Mouse (Mus musculus) MEL (cell line): ENCODE measurements around the gene Dnajc4. TPM values are rescaled to one million over a fixed set of nuclear protein-coding genes. Genes with fewer than 3 reads are reported as not detected.

Source experiments
- DNase-seq: peaks from one replicate; pipeline ENCODE4 v3.0.0; 2011; ENCODE audit warnings: low read depth, low spot score
- H3K27ac ChIP-seq: 2 replicates; pipeline ENCODE4 v1.5.1; 2012; ENCODE audit warnings: low read depth, mild to moderate bottlenecking, control low read depth, low read length, moderate library complexity; ENCODE audit not compliant: control insufficient read depth
- H3K27me3 ChIP-seq, 2 experiments: fragments of 150-350 bp in 1 of 2; sonication (generic) in 1 of 2; 2 replicates each; pipeline ENCODE4 v1.6.1; 2012; ENCODE audit warnings: low read length in 2 of 2, mild to moderate bottlenecking in 2 of 2, improper control_type of control experiment in 1 of 2, moderate library complexity in 1 of 2; ENCODE audit not compliant: insufficient read depth in 2 of 2, control insufficient read depth in 1 of 2
- H3K36me3 ChIP-seq, 2 experiments: 2 replicates each; pipeline ENCODE4 v1.6.1; 2012 to 2014; ENCODE audit warnings: low read length in 2 of 2, improper control_type of control experiment in 1 of 2, inconsistent platforms in 1 of 2, mild to moderate bottlenecking in 1 of 2; ENCODE audit not compliant: insufficient read depth in 2 of 2, control insufficient read depth in 1 of 2
- H3K4me1 ChIP-seq, 2 experiments: fragments of 150-350 bp in 1 of 2; sonication (generic) in 1 of 2; 2 replicates each; pipeline ENCODE4 v1.6.1; 2012; ENCODE audit warnings: low read length in 2 of 2, improper control_type of control experiment in 1 of 2, mild to moderate bottlenecking in 1 of 2; ENCODE audit not compliant: insufficient read depth in 2 of 2, control insufficient read depth in 1 of 2
- H3K4me3 ChIP-seq, 2 experiments: fragments of 150-350 bp in 1 of 2; sonication (generic) in 1 of 2; 2 replicates each; pipeline ENCODE4 v1.5.1; 2012; ENCODE audit warnings: low read depth in 2 of 2, low read length in 2 of 2, mild to moderate bottlenecking in 2 of 2, moderate library complexity in 2 of 2, control low read depth in 1 of 2, improper control_type of control experiment in 1 of 2; ENCODE audit not compliant: control insufficient read depth in 1 of 2, insufficient read depth in 1 of 2
- H3K79me2 ChIP-seq: 2 replicates; pipeline ENCODE4 v1.6.1; 2012; ENCODE audit warnings: mild to moderate bottlenecking, low read length, moderate library complexity; ENCODE audit not compliant: control insufficient read depth, poor library complexity, insufficient read depth
- H3K9ac ChIP-seq: 2 replicates; pipeline ENCODE4 v1.6.1; 2012; ENCODE audit warnings: low read depth, mild to moderate bottlenecking, control low read depth, low read length, moderate library complexity; ENCODE audit not compliant: control insufficient read depth, poor library complexity, severe bottlenecking
- H3K9me3 ChIP-seq: fragments of 150-350 bp; sonication (generic); replicated peaks from 2 replicates; pipeline ENCODE4 v1.6.1; 2012; ENCODE audit warnings: mild to moderate bottlenecking, low read length, improper control_type of control experiment, moderate library complexity; ENCODE audit not compliant: insufficient read depth
- CHD1 ChIP-seq: IDR thresholded peaks from 2 replicates; pipeline ENCODE4 v1.6.1; 2012; ENCODE audit warnings: low read depth, mild to moderate bottlenecking, inconsistent platforms, low read length, improper control_type of control experiment
- CHD2 ChIP-seq: IDR thresholded peaks from 2 replicates; pipeline ENCODE4 v1.6.1; 2011; ENCODE audit warnings: low read length, improper control_type of control experiment
- CTCF ChIP-seq, 3 experiments: IDR thresholded peaks in 2 of 3; conservative IDR thresholded peaks in 1 of 3; 2 replicates each; pipeline ENCODE4 v1.5.1; 2011 to 2012; ENCODE audit warnings: low read length in 3 of 3, low read depth in 2 of 3, mild to moderate bottlenecking in 2 of 3, improper control_type of control experiment in 1 of 3, inconsistent platforms in 1 of 3, mixed read lengths in 1 of 3, moderate library complexity in 1 of 3; ENCODE audit not compliant: control insufficient read depth in 1 of 3, insufficient read depth in 1 of 3, poor library complexity in 1 of 3, severe bottlenecking in 1 of 3
- E2F4 ChIP-seq: IDR thresholded peaks from 2 replicates; pipeline ENCODE4 v1.6.1; 2011; ENCODE audit warnings: low read depth, low read length, improper control_type of control experiment, borderline replicate concordance
- ELF1 ChIP-seq: IDR thresholded peaks from 2 replicates; pipeline ENCODE4 v1.6.1; 2014; ENCODE audit warnings: low read depth, mild to moderate bottlenecking, inconsistent platforms, low read length, improper control_type of control experiment, moderate library complexity
- ETS1 ChIP-seq: IDR thresholded peaks from 2 replicates; pipeline ENCODE4 v1.6.1; 2012; ENCODE audit warnings: low read depth, mild to moderate bottlenecking, inconsistent platforms, low read length, improper control_type of control experiment, moderate library complexity
- GABPA ChIP-seq: IDR thresholded peaks from 2 replicates; pipeline ENCODE4 v1.6.1; 2012; ENCODE audit warnings: low read depth, mild to moderate bottlenecking, inconsistent platforms, low read length, improper control_type of control experiment, moderate library complexity
- HCFC1 ChIP-seq: IDR thresholded peaks from 2 replicates; pipeline ENCODE4 v1.6.1; 2012; ENCODE audit warnings: low read depth, mild to moderate bottlenecking, inconsistent platforms, low read length, improper control_type of control experiment, moderate library complexity
- KAT2A ChIP-seq: conservative IDR thresholded peaks from 2 replicates; pipeline ENCODE4 v1.6.1; 2012; ENCODE audit warnings: low read depth, low read length, improper control_type of control experiment, inconsistent platforms
- MAX ChIP-seq: IDR thresholded peaks from 2 replicates; pipeline ENCODE4 v1.6.1; 2011; ENCODE audit warnings: low read length, improper control_type of control experiment
- MEF2A ChIP-seq: IDR thresholded peaks from 2 replicates; pipeline ENCODE4 v1.6.1; 2014; ENCODE audit warnings: low read depth, mild to moderate bottlenecking, inconsistent platforms, low read length, improper control_type of control experiment; ENCODE audit not compliant: poor library complexity, insufficient replicate concordance, severe bottlenecking; ENCODE audit errors: extremely low read depth
- MXI1 ChIP-seq: IDR thresholded peaks from 2 replicates; pipeline ENCODE4 v1.6.1; 2011; ENCODE audit warnings: mild to moderate bottlenecking, low read depth, low read length, improper control_type of control experiment
- MYC ChIP-seq: IDR thresholded peaks from 2 replicates; pipeline ENCODE4 v1.6.1; 2011; ENCODE audit warnings: low read depth, mild to moderate bottlenecking, low read length, improper control_type of control experiment, moderate library complexity
- NELFE ChIP-seq: IDR thresholded peaks from 2 replicates; pipeline ENCODE4 v1.6.1; 2011; ENCODE audit warnings: low read depth, low read length, improper control_type of control experiment
- NRF1 ChIP-seq: IDR thresholded peaks from 2 replicates; pipeline ENCODE4 v1.6.1; 2014; ENCODE audit warnings: low read depth, mild to moderate bottlenecking, inconsistent platforms, low read length, improper control_type of control experiment, moderate library complexity; ENCODE audit not compliant: poor library complexity, insufficient read depth, severe bottlenecking
- POLR2A ChIP-seq, 2 experiments: IDR thresholded peaks; 2 replicates each; pipeline ENCODE4 v1.6.1; 2011 to 2012; ENCODE audit warnings: low read length in 2 of 2, mild to moderate bottlenecking in 2 of 2, control low read depth in 1 of 2, improper control_type of control experiment in 1 of 2, low read depth in 1 of 2, moderate library complexity in 1 of 2; ENCODE audit not compliant: control insufficient read depth in 1 of 2, insufficient read depth in 1 of 2, poor library complexity in 1 of 2
- SIN3A ChIP-seq: IDR thresholded peaks from 2 replicates; pipeline ENCODE4 v1.6.1; 2012; ENCODE audit warnings: low read length, improper control_type of control experiment, inconsistent platforms
- TBP ChIP-seq: IDR thresholded peaks from 2 replicates; pipeline ENCODE4 v1.8.0; 2011; ENCODE audit warnings: low read depth, low read length, improper control_type of control experiment
- TCF12 ChIP-seq: IDR thresholded peaks from 2 replicates; pipeline ENCODE4 v1.6.1; 2014; ENCODE audit warnings: low read depth, mild to moderate bottlenecking, inconsistent platforms, low read length, improper control_type of control experiment, moderate library complexity
- USF1 ChIP-seq: IDR thresholded peaks from 2 replicates; pipeline ENCODE4 v1.6.1; 2014; ENCODE audit warnings: low read depth, mild to moderate bottlenecking, inconsistent platforms, low read length, improper control_type of control experiment, moderate library complexity
- USF2 ChIP-seq, 2 experiments: IDR thresholded peaks; 2 replicates each; pipeline ENCODE4 v1.6.1; 2011 to 2012; ENCODE audit warnings: improper control_type of control experiment in 2 of 2, low read length in 2 of 2, borderline replicate concordance in 1 of 2, inconsistent platforms in 1 of 2, low read depth in 1 of 2, mild to moderate bottlenecking in 1 of 2; ENCODE audit not compliant: insufficient read depth in 1 of 2
- ZKSCAN1 ChIP-seq: IDR thresholded peaks from 2 replicates; pipeline ENCODE4 v1.6.1; 2012; ENCODE audit warnings: low read depth, mild to moderate bottlenecking, inconsistent platforms, low read length, improper control_type of control experiment, moderate library complexity
- ZMIZ1 ChIP-seq: IDR thresholded peaks from 2 replicates; pipeline ENCODE4 v1.6.1; 2012; ENCODE audit warnings: low read depth, mild to moderate bottlenecking, inconsistent platforms, low read length, improper control_type of control experiment, moderate library complexity
- ZNF384 ChIP-seq: IDR thresholded peaks from 2 replicates; pipeline ENCODE4 v1.6.1; 2012; ENCODE audit warnings: low read depth, mild to moderate bottlenecking, inconsistent platforms, low read length, improper control_type of control experiment
- polyA plus RNA-seq, 2 experiments: library from polyadenylated mRNA; stranded (reverse) in 1 of 2; unstranded in 1 of 2; fragments of >175 nt in 1 of 2; fragments of >200 nt in 1 of 2; gene quantifications; 2 replicates each; pipeline versions ENCODE4 v1.2.1 to v1.2.4; 2012; ENCODE audit warnings: low replicate concordance in 2 of 2, low read depth in 1 of 2; ENCODE audit not compliant: insufficient read length in 2 of 2, insufficient read depth in 1 of 2, missing spikeins in 1 of 2
- total RNA-seq: library from RNA; depleted of rRNA; stranded (reverse); fragments of 300-350 nt; gene quantifications from 2 replicates; pipeline ENCODE4 v1.2.3, GENCODE M21; 2012; rRNA removed

The Dnajc4 gene
- total RNA-seq (3.2 and 4.2 TPM in 2 replicates), polyA plus RNA-seq (10 to 100 TPM in 1 of 2 experiments, not detected in 1; 12.9 TPM)

DNA sequence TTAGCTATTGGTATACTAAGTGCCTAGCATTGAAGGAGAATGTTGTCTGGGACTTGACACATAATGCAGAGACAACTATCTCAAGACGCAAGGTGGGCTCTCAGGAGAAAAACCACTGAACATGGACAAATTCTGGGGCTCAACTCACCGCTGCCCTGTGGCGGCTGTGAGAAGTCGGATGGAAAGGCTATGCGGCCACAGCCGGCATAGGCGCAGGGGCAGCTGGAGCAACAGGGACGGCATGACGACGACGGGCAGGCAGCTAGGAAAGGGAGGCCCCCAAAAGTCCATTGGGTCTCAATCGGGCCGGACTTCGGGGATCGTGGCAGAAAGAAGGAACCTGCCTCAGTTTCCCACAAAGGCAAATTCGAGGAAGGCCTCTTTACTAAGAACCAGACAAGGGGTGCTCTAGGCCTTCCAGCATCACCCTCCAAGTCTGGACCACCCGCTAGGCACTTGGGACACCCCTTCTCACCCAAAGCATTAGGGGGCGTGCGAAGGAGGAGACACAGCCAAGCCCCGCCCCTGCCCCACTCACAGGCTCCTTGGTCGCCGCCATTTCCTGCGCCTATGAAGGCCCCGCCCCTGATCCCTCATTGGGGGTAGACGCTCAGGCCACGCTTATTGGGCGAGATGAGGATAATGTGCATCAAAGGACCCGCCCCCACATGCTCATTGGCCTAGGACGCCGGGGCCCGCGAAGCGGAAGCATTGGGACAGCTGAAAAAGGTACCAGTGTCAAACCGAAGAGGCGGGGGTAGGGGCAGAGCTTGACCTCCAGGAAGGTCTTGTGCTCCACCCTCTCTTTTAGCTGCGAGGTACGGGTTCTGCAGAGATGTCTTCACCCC, at the start of gene Dnajc4:
Gene Dnajc4 (minus strand): TSS at position 562 of the 848 bp plus-strand sequence.
- Histone ChIP-seq H3K4me1 (peaks cover 7 to 28% of the 10 kb centered on the region in 2 experiments; a peak in 3 of 4 replicates), H3K79me2 (peaks cover 5% of the 10 kb centered on the region; the same call in 1 of the 2 replicates), H3K36me3 (0 out of 4 replicates have a peak, but pooled peaks cover 0 to 2% of the 10 kb centered on the region in 2 experiments), H3K27me3 (no peaks in the 10 kb centered on the region), H3K4me3 (peak within 1 kb of the TSS; percentile 75 to 97), H3K9ac (peak within 1 kb of the TSS; percentile 80), H3K9me3 (no peaks in the 10 kb centered on the region), H3K27ac (peak within 1 kb of the TSS; percentile 25)
- 0 out of 2 replicates have a peak, but pooled peaks have one; percentile 40 for TF ChIP-seq CHD1
- TF ChIP-seq ETS1 = no peak
- TF ChIP-seq SIN3A = peak; percentile 79
- peak; percentile 46; the same call in 1 of the 2 replicates for TF ChIP-seq NRF1
- TF ChIP-seq POLR2A (IDR thresholded peaks at IDR 0.05; ENCODE audit: control insufficient read depth in 1 of 2, insufficient read depth in 1 of 2, low read depth in 1 of 2, low read length in 2 of 2, poor library complexity in 1 of 2) = peak; percentile 20 to 81; a peak in 2 of 4 replicates
- peak; percentile 44; the same call in 1 of the 2 replicates for TF ChIP-seq TBP
- TF ChIP-seq MEF2A = no peak
- TF ChIP-seq CTCF (IDR thresholded peaks at IDR 0.05 in 2 of 3, conservative IDR thresholded peaks at IDR 0.05 in 1 of 3; ENCODE audit: control insufficient read depth in 1 of 3, insufficient read depth in 1 of 3, low read depth in 2 of 3, low read length in 3 of 3, poor library complexity in 1 of 3, severe bottlenecking in 1 of 3) = peak in 1 of 3 experiments; percentile 3; a peak in 1 of 6 replicates
- 0 out of 2 replicates have a peak, but pooled peaks have one; percentile 32 for TF ChIP-seq MYC
- TF ChIP-seq MXI1 = peak; percentile 81
- TF ChIP-seq ZKSCAN1 = no peak
- TF ChIP-seq TCF12 = 0 out of 2 replicates have a peak, but pooled peaks have one; percentile 18
- peak; percentile 42; the same call in 1 of the 2 replicates for TF ChIP-seq MAX
- TF ChIP-seq E2F4 = peak; percentile 86; the same call in 1 of the 2 replicates
- TF ChIP-seq USF2 (IDR thresholded peaks at IDR 0.05; ENCODE audit: borderline replicate concordance in 1 of 2, insufficient read depth in 1 of 2, low read depth in 1 of 2, low read length in 2 of 2) = no peak
- peak; percentile 29; the same call in 1 of the 2 replicates for TF ChIP-seq CHD2
- 0 out of 2 replicates have a peak, but pooled peaks have one; percentile 33 for TF ChIP-seq USF1
- peak; percentile 39; the same call in 1 of the 2 replicates for TF ChIP-seq KAT2A
- TF ChIP-seq ZMIZ1 = 0 out of 2 replicates have a peak, but pooled peaks have one; percentile 56
- peak; percentile 59; the same call in 1 of the 2 replicates for TF ChIP-seq NELFE
- TF ChIP-seq GABPA = no peak
- TF ChIP-seq ELF1 = peak; percentile 87
- peak; percentile 79 for TF ChIP-seq HCFC1
- no peak for TF ChIP-seq ZNF384
- DNase-seq = peak; percentile 99
